Mouse (Mus musculus) liver, embryonic 11.5 days (tissue): ENCODE results near the gene Tekt5. TPM values are rescaled to one million over a fixed set of nuclear protein-coding genes. Genes with fewer than 3 reads are reported as not detected.

Source experiments
- ATAC-seq: fragments of 200-750 bp; cut with Nextera tagmentation; replicated peaks from 2 replicates; pipeline ENCODE4 v1.8.0; 2017; ENCODE audit warnings: moderate number of reproducible peaks, mild to moderate bottlenecking, moderate TSS enrichment, moderate library complexity; ENCODE audit not compliant: low FRiP score
- DNase-seq: peaks from one replicate; pipeline ENCODE4 v3.0.0-alpha.2; 2017; ENCODE audit warnings: low spot score
- H3K27ac ChIP-seq: fragments of 300-500 bp; sonication (generic); 2 replicates; pipeline ENCODE4 v1.5.1; 2014; ENCODE audit warnings: mild to moderate bottlenecking, low read depth, low read length, control low read depth
- H3K27me3 ChIP-seq: fragments of 300-500 bp; sonication (generic); replicated peaks from 2 replicates; pipeline ENCODE4 v1.6.1; 2014; ENCODE audit warnings: low read length, mixed read lengths; ENCODE audit not compliant: control insufficient read depth, insufficient read depth
- H3K36me3 ChIP-seq: fragments of 300-500 bp; sonication (generic); 2 replicates; pipeline ENCODE4 v1.6.1; 2014; ENCODE audit warnings: mild to moderate bottlenecking, low read length, moderate library complexity, mixed read lengths; ENCODE audit not compliant: control insufficient read depth, insufficient read depth
- H3K4me1 ChIP-seq: fragments of 300-500 bp; sonication (generic); replicated peaks from 2 replicates; pipeline ENCODE4 v1.6.1; 2014; ENCODE audit warnings: low read length, mixed read lengths; ENCODE audit not compliant: control insufficient read depth, insufficient read depth
- H3K4me2 ChIP-seq: fragments of 300-500 bp; sonication (generic); 2 replicates; pipeline ENCODE4 v1.6.1; 2014; ENCODE audit warnings: mild to moderate bottlenecking, control low read depth, moderate library complexity
- H3K4me3 ChIP-seq: fragments of 300-500 bp; sonication (generic); 2 replicates; pipeline ENCODE4 v1.5.1; 2014; ENCODE audit warnings: low read depth, low read length, control low read depth
- H3K9ac ChIP-seq: fragments of 300-500 bp; sonication (generic); 2 replicates; pipeline ENCODE4 v1.6.1; 2014; ENCODE audit warnings: low read depth, low read length, control low read depth
- H3K9me3 ChIP-seq: fragments of 300-500 bp; sonication (generic); 2 replicates; pipeline ENCODE4 v1.6.1; 2016; ENCODE audit warnings: low read length, inconsistent platforms, mixed read lengths; ENCODE audit not compliant: control insufficient read depth
- whole genome bisulfite sequencing: fragments of 180-500 bp; shearing (Covaris S2); extraction: QIAGEN DNeasy Blood & Tissue Kit; methylation state at CpG from one replicate; pipeline ENCODE4 v1.1.7; 2014; 5-methylcytosine and 5-hydroxymethylcytosine counted together
- polyA plus RNA-seq: library from polyadenylated mRNA; unstranded; fragments of >200 nt; fragmentation: Nextera tagmentation; extraction: Ambion mirVana; gene quantifications from 2 replicates; pipeline ENCODE4 v1.2.1, GENCODE M21; 2014

Gene Tekt5
- polyA plus RNA-seq, 1 experiment from 2014 or later = not detected

GRCm38 (mm10) chr16:10351050-10351636 is 44.1 kb downstream of the Tekt5 start:
- H3K4me2 ChIP-seq = no peak overlapping the region
- ATAC-seq (no peak), DNase-seq (no peak)
- H3K36me3 ChIP-seq = no peaks in the 10 kb centered on the region
- H3K9me3 ChIP-seq = no peaks in the 10 kb centered on the region
- H3K27ac ChIP-seq = no peak overlapping the region
- H3K4me3 ChIP-seq = no peak overlapping the region
- H3K4me1 ChIP-seq = no peaks in the 10 kb centered on the region
- no peaks in the 10 kb centered on the region for H3K27me3 ChIP-seq
- H3K9ac ChIP-seq = no peak overlapping the region
- 60% methylated on average over 9 of the region's 9 CpGs for WGBS

DNA sequence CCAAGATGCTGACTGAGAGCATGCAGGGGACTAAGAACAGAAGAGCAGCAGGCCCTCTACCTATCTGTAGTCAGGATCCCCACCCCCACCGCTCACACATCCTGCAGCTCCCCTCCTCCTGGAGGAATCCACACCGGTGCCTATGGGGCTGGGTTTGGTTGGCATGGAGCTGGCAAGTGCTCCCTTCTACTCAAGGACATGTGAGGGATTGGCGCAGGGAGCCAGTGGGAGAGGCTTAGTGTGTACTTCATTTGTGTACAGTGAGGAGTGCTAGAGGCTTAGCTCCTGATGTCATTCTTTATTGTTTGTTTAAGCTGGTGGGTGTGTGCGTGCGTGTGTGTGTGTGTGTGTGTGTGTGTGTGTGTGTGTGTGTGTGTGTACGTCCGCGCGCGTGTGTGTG is 45.4 kb downstream of the Tekt5 start:
- no peak; the same call in 1 of the 2 replicates for ATAC-seq

DNA sequence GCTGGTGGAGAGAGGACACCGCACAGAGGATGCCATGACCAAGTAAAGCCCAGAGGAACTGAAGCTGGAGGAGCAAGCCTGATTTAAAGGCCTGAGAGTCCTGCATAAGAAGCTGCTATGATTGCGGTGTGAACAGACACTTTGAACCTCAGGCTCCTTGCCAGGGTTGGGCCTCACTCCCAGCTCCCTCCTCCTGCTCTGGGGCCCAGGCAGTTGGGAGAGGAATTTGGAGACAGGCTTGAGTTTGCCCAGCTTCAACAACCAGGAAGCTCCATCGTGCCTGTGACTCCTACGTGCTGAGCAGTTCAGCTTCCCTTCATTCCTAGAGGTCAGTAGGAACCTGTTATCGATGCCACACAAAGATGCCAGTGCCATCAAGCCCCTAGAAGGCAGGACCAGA is 45.9 kb downstream of the Tekt5 start:
- no peak for ATAC-seq
- Histone ChIP-seq H3K36me3 (no peaks in the 10 kb centered on the region), H3K9ac (no peak overlapping the region), H3K4me3 (no peak overlapping the region), H3K4me1 (no peaks in the 10 kb centered on the region), H3K27me3 (no peaks in the 10 kb centered on the region), H3K4me2 (no peak overlapping the region), H3K27ac (no peak overlapping the region), H3K9me3 (no peaks in the 10 kb centered on the region)
- 53% methylated on average over 5 of the region's 5 CpGs for WGBS
- no peak for DNase-seq

More for the DNA sequence above, 45.4 kb downstream of the Tekt5 start:
- DNase-seq = no peak
- Histone ChIP-seq H3K9ac (no peak overlapping the region), H3K27me3 (no peaks in the 10 kb centered on the region), H3K27ac (no peak overlapping the region), H3K4me1 (no peaks in the 10 kb centered on the region), H3K9me3 (no peaks in the 10 kb centered on the region), H3K4me2 (no peak overlapping the region), H3K36me3 (no peaks in the 10 kb centered on the region), H3K4me3 (no peak overlapping the region)
- WGBS = 72% methylated on average over 10 of the region's 10 CpGs

GRCm38 (mm10) chr16:10347551-10347950 is 47.7 kb downstream of the Tekt5 start:
- Histone ChIP-seq H3K27ac (no peak overlapping the region), H3K4me2 (no peak overlapping the region), H3K4me1 (no peaks in the 10 kb centered on the region), H3K27me3 (no peaks in the 10 kb centered on the region), H3K9me3 (no peaks in the 10 kb centered on the region), H3K36me3 (no peaks in the 10 kb centered on the region), H3K9ac (no peak overlapping the region), H3K4me3 (no peak overlapping the region)
- ATAC-seq = no peak
- no peak for DNase-seq
- 80% methylated on average over 7 of the region's 7 CpGs for WGBS

DNA sequence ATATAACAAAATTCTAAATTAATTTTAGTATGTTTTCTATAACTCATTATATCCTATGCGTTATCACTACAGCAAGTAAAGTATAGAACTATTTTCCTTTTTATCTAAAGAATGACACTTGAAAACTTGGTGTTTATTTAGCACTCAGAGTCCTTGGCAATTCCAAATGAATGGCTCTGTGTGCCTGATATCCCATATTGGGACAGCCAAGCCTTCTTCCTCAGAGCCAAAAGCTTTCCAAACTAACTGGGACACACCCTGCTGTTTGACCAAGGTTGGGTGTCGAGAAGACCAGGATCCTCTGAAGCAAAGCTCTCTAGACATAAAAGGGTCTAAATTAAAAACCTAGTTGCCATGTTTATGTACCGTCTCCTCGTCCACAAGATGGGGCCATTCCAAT is 54.2 kb downstream of the Tekt5 start:
- Histone ChIP-seq H3K27ac (no peak overlapping the region), H3K27me3 (no peaks in the 10 kb centered on the region), H3K4me3 (no peak overlapping the region), H3K9me3 (no peaks in the 10 kb centered on the region), H3K4me1 (no peaks in the 10 kb centered on the region), H3K9ac (no peak overlapping the region), H3K36me3 (no peaks in the 10 kb centered on the region), H3K4me2 (no peak overlapping the region)
- ATAC-seq = no peak
- WGBS = 72% methylated on average over 4 of the region's 4 CpGs
- DNase-seq = no peak

DNA sequence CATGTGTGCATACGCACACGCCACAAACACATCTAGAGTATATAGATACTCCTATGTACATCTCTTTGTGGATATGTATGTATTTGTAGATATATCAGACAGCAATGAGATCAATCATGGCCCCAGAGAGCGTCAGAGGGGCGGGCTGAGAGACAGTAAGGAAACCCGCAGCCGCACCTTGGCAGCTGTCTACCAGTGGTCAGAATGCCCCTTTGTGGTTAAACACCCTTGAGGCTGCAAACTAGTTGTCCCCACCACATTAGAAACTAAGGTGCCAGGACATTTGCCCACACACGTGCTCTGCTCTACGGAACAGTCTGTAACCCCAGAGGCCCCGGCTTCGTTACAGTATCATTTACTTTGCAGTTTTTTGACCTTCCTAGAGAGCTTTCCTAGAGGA is 55.4 kb downstream of the Tekt5 start:
- no peaks in the 10 kb centered on the region for H3K9me3 ChIP-seq
- DNase-seq (no peak), ATAC-seq (no peak)
- H3K27me3 ChIP-seq = no peaks in the 10 kb centered on the region
- H3K4me2 ChIP-seq = no peak overlapping the region
- no peak overlapping the region for H3K9ac ChIP-seq
- no peak overlapping the region for H3K27ac ChIP-seq
- H3K4me3 ChIP-seq = no peak overlapping the region
- no peaks in the 10 kb centered on the region for H3K36me3 ChIP-seq
- WGBS = 94% methylated on average over 10 of the region's 10 CpGs
- H3K4me1 ChIP-seq = no peaks in the 10 kb centered on the region

DNA sequence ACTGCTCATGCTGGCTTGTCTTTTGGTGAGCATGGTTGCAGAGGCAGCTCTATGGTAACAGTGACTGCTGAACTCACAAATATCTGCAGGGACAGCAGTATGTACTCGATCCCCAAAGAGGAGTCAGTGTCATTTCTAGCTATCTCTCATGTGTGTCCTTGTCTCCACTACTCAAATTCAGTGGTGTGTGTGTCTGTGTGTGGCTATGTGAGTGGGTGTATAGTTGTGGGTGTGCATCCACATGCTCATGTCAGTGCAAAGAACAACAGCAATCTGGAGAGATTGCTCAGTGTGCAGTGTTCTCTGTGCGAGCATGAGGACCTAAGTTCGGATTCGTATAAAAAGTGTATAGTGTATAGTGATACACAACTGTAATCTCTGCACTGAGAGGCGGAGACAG is 56.7 kb downstream of the Tekt5 start:
- no peak for ATAC-seq
- Histone ChIP-seq H3K9me3 (no peaks in the 10 kb centered on the region), H3K4me3 (no peak overlapping the region), H3K27ac (no peak overlapping the region), H3K4me2 (no peak overlapping the region), H3K9ac (no peak overlapping the region), H3K27me3 (no peaks in the 10 kb centered on the region), H3K4me1 (no peaks in the 10 kb centered on the region), H3K36me3 (no peaks in the 10 kb centered on the region)
- 84% methylated on average over 5 of the region's 5 CpGs for WGBS
- DNase-seq = no peak

- H3K27me3 ChIP-seq = no peaks in the 10 kb centered on the region
- no peak overlapping the region for H3K4me3 ChIP-seq
- no peaks in the 10 kb centered on the region for H3K36me3 ChIP-seq
- no peaks in the 10 kb centered on the region for H3K4me1 ChIP-seq
- H3K9ac ChIP-seq = no peak overlapping the region
- no peak overlapping the region for H3K27ac ChIP-seq
- WGBS = 75% methylated on average over 13 of the region's 13 CpGs
- no peaks in the 10 kb centered on the region for H3K9me3 ChIP-seq
- no peak; the same call in 1 of the 2 replicates for ATAC-seq
- no peak for DNase-seq
- H3K4me2 ChIP-seq = no peak overlapping the region
Observed at GRCm38 (mm10) chr16:10337422-10338197, 57.7 kb downstream of the Tekt5 start.
